Mouse (Mus musculus) cerebellum, adult 11 months (tissue): Measurements from ENCODE around the gene Duxf3.
"Not testable (repeated sequence)": the region's sequence is repeated elsewhere in the genome, so short reads cannot be mapped to it uniquely, and the experiment has no call there.

ENCODE experiments used
- DNase-seq: peaks from one replicate; pipeline ENCODE4 v3.0.0; 2022

Gene Duxf3

GRCm38 (mm10) chr10:58232641-58232969 is at the start of gene Duxf3:
TSS of gene Duxf3 (minus strand) at chr10:58232675.
- DNase-seq, result not testable (repeated sequence)

- no peak for DNase-seq
Observed at GRCm38 (mm10) chr10:58282238-58282637, 49.8 kb upstream of the Duxf3 start.

DNA sequence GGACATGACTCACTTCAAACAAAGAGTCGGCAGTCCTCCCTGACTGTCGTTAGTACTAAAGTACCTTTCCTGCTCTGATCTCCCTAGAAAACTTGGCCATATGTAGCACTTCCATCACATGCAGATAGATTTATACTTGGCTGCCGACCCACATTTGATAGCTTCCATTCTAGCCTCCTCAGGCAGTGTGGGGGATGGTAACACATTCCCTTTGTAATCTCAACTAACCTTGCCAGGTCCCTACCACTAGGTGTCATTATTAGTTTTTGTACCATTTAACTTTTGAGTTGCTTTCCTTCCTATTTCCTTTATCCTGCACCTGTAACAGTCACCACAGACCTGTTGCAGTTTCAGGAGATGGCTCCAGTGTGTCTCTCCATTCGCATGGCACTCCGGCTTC is 26.0 kb upstream of the Duxf3 start:
- no peak for DNase-seq

GRCm38 (mm10) chr10:58255954-58256353 is 23.5 kb upstream of the Duxf3 start:
- DNase-seq, result no peak

DNA sequence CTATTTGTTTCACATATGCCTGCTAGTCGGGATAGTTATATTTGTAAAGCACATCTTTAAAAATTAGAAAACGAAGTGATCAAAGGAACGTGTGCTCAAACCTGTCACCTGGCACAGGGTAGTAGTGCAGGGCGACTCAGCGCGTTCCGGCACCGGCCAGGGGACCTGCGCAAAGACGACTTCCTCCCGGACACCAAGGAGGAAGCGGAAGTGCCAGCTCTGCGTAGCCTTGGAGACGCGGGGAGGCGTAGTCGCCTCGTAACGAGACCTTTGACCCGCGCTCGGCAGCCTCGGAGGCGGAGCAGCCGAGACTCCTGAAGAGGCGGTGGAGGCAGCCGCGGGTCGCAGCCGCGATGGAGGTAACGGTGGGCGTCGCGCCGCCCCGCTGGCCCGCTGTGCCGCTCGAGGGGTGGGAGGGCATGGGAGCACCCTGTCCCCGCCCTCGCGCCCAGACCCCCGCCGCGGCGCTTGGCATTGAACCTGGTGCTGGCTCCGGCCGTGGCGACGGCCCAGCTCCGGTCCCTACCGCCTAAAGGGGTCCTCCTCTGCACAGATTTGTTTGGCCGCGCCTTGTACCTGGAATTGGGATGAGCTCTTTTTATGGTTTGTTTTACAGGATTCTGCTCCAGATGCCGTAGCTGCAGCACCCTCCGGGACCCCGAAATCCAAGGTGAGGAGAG is 22.9 kb upstream of the Duxf3 start, which contains the start of gene Gcc2:
Gene Gcc2 (plus strand): TSS at position 285 of the 680 bp plus-strand sequence.
- peak; percentile 86 for DNase-seq

DNA sequence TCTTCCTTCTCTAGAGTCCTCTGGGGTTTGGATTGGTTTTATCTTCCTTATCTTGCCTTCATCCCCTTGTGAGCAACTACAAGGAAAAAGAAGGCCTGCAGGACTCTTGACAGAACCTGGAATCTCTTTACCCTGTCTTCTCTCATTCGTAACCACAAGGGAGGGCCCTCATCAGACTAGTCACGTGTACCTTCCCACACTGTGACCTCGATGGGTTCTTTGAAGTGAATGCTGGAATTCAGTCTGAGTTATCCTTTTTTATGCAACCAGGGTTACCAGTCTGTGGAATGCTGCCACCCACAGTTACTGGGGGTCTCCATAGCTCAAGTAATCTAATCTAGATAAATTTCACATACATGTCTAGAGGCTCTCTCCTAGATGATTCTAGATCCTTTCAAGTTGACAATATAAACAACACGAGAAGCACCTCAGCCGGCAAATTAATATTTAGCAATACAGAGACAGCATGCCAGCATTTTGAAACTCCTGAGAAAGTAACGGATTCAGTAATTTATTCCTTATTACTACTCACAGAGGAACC is 22.2 kb upstream of the Duxf3 start:
- DNase-seq, result no peak

DNA sequence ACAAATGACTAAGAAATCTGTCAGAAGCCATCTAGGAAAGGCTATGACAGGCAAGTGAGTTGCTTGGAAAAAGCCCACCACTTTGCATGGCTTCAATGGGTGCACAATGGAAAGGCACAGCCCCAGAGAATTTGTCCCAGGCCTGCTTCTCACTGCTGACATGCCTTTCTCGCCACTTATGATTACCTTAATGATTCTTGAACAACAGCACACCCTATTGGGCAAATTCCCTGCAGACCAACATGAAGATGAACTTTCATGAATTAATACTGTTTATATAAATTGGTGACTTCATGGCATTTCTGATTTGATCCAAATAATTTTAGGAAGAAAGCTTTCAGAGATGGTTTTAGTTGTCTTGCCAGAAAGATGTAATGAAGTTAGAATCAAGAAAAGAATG is 17.1 kb upstream of the Duxf3 start:
- no peak for DNase-seq

DNA sequence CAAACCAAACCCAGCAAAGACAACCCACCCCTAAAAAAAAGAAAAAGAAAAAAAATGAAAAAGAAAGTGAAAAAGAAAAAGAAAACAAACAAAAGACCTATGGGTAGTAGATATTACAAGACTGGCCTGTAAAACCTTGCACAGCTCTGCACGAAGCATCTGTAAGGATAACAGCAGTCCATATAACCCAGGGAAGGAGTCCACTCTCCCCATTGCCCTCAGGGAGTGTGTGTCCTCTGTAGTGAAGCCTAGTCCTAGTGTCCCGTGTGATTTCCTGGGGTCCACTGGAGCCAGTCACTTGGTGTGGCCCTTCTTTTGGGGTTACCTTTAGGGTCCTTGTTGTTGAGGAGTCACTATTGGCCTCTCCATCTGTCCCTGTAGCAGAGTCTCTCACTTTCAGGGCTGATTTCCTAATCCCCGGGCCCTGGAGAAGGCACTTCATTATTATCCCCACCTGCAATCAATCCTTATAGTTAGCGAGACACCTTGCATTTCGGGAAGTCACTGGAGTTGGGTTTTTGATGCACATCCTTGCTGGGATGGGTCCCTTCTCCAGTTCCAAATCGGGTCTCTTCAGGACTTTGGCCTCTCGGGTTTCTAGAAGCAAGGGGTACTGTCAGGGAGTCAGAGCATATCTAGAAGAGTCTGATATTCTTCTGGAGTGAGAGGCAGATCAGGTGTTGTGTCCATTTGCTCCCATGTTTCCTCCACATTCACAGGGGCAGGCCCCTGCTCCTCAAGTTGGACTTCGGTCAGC is 6.7 kb upstream of the Duxf3 start:
- DNase-seq, result peak; percentile 25

DNA sequence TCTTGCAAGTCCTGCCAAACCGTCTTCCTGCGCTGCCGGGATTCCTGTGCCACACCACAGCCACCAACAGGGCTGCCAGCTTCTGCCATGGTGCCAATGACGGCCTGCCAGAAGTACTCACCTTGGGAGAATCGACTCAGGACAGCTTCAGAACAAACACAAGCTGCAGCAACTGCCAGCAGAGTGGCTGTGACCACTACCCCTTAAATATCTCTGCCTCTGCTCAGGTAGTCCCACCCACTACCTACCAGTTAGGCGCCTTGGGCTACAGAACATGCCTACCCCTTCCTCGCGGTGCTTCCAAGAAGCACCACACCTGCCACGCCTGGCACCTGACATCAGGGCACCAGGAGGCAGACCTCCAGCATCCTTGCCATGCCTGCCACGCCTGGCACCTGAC is 4.1 kb upstream of the Duxf3 start, which contains the start of gene Gm4981:
Gene Gm4981 (minus strand): TSS at position 89 of the 400 bp plus-strand sequence.
- DNase-seq, result no peak

DNA sequence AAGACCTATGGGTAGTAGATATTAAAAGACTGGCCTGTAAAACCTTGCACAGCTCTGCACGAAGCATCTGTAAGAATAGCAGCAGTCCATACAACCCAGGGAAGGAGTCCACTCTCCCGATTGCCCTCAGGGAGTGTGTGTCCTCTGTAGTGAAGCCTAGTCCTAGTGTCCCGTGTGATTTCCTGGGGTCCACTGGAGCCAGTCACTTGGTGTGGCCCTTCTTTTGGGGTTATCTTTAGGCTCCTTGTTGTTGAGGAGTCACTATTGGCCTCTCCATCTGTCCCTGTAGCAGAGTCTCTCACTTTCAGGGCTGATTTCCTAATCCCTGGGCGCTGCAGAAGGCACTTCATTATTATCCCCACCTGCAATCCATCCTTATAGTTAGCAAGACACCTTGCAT is 2.5 kb upstream of the Duxf3 start:
- DNase-seq, result not testable (repeated sequence)

- not testable (repeated sequence) for DNase-seq
Observed at GRCm38 (mm10) chr10:58233740-58234121, 1.3 kb upstream of the Duxf3 start.

DNA sequence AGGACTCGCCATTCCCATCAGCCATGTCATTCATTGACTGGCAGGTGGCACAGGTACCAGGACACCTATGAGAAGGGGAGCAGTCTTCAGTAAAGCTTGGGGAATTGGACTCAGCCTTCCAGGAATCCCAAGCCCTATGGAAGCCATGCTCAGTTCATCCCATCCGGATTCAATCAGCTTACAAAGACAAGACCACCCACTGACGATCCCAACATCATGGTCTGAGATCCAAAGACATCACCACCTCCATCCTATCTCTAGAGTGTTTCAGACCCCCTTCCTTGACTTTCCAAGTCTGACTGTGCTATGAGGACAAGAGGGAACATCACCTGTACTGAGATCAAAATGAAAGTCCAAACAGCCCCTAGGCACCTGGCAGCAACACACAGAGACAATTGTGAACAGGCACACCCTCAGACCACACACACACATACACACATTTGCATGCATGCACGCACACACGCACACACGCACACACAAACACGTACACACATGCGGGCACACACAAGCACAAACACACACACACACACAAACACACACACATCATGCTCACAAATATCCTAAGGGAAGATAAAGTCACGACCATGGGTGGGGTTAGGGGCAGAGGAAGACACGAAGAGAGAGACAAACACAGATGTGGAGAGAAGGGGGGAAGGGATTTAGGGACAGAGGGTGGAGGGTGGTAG is 722 bp upstream of the Duxf3 start:
- DNase-seq, result not testable (repeated sequence)

DNA sequence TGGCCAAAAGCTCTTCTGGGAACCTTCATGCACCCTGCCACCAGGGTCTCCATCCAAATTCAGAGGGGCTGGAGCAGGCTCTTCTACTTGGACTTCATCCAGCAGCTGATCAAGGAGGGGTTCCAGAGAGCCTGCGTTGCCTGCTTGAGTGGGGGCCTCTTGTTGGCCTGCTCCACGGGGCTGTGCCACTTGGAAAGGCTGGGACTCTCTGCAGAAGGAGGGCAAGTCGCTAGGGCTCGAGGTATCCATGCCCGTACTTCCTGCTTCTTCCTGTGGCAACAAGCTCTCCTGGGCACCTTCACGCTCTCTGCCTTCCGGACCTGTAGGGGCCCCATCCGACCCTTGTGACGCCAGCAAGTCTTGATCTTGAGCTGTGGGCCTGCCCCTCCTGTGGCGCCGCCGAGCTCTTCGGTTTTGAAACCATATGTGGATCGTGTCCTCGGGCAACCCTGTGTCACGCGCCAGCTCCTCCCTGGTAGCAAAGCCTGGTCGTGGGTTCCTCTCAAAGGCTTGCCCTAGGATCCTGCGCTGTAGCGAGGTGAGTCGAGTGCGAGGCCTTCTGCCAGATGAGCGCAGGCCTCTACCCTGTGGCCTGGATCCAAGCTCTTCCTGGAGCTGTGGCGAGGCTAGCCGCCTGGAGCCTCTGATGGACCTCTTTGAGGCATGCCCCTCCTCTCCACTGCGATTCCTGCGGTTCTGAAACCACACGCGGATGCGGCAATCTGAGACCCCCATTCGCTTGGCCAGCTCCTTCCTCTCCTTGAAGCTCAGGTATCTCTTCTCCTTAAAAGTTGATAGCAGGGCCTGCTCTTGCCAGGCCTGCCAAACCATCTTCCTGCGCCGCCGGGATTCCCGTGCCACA is 465 bp downstream of the Duxf3 start:
- peak; percentile 50 for DNase-seq

GRCm38 (mm10) chr10:58231088-58231487 is 1.4 kb downstream of the Duxf3 start:
- DNase-seq, result not testable (repeated sequence)

- not testable (repeated sequence) for DNase-seq
Observed at GRCm38 (mm10) chr10:58230021-58230420, 2.5 kb downstream of the Duxf3 start.

DNA sequence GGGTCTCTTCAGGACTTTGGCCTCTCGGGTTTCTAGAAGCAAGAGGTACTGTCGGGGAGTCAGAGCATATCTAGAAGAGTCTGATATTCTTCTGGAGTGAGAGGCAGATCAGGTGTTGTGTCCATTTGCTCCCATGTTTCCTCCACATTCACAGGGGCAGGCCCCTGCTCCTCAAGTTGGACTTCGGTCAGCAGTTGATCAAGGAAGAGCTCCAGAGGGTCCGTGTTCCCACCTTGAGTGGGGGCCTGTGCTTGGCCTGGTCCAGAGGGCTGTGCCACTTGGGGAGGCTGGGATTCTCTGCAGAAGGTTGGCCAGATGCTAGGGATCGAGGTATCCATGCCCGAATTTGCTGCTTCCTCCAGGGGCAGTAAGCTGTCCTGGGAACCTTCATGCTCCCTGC is 4.7 kb downstream of the Duxf3 start:
- peak; percentile 29 for DNase-seq

- DNase-seq, result not testable (repeated sequence)
Observed at GRCm38 (mm10) chr10:58226357-58226756, 6.1 kb downstream of the Duxf3 start.

GRCm38 (mm10) chr10:58224827-58225785 is 7.4 kb downstream of the Duxf3 start, which contains the start of gene AW822073:
TSS of gene AW822073 (minus strand) at chr10:58224930.
- peak; percentile 35 for DNase-seq

- DNase-seq, result peak; percentile 49
Observed at GRCm38 (mm10) chr10:58223972-58224805, 8.3 kb downstream of the Duxf3 start.

DNA sequence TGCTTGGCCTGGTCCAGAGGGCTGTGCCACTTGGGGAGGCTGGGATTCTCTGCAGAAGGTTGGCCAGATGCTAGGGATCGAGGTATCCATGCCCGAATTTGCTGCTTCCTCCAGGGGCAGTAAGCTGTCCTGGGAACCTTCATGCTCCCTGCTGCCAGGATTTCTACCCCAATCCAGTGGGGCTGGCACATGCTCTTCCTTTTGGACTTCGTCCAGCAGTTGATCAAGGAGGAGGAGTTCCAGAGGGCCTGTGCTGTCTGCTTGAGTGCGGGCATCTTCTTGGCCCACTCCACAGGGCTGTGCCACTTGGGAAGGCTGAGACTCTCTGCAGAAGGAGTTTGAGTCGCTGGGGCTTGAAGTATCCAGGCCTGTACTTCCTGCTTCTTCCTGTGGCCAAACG is 9.3 kb downstream of the Duxf3 start:
- DNase-seq, result not testable (repeated sequence)
